Mouse (Mus musculus): ENCODE data around the gene Galnt2.

- TF ChIP-seq CTCF (IDR thresholded peaks at IDR 0.05; ENCODE audit: low read depth), result no peak
- no peak for TF ChIP-seq EP300 (IDR thresholded peaks at IDR 0.05; ENCODE audit: low read depth)
These were observed 87.6 kb downstream of the Galnt2 start for GRCm38 (mm10) chr8:124318612-124319315.

Data from heart, postnatal 0 days (tissue).